Mouse (Mus musculus): ENCODE data around the gene Ccdc58.
"Not testable (repeated sequence)": the region's sequence is repeated elsewhere in the genome, so short reads cannot be mapped to it uniquely, and the experiment has no call there.

Gene Ccdc58

GRCm38 (mm10) chr16:36072410-36073011, 1.0 kb downstream of the Ccdc58 start:
- in situ Hi-C loops (cut with MboI, MseI) = loop anchor here in 1 of 2 experiments (10.0 kb wide), 1 partner anchor 552 kb away; no protein-coding TSS in a partner anchor

- in situ Hi-C loops (cut with MboI, MseI) = loop anchor here in 1 of 2 experiments (10.0 kb wide), 1 partner anchor 550 kb away; no protein-coding TSS in a partner anchor
Observed at GRCm38 (mm10) chr16:36074772-36075171, 3.3 kb downstream of the Ccdc58 start.

- in situ Hi-C loops (cut with MboI, MseI) = loop anchor here in 1 of 2 experiments (10.0 kb wide), 1 partner anchor 545 kb away; no protein-coding TSS in a partner anchor
Observed at GRCm38 (mm10) chr16:36079916-36080315, 8.4 kb downstream of the Ccdc58 start.

GRCm38 (mm10) chr16:36087846-36088245, 16.4 kb downstream of the Ccdc58 start:
- in situ Hi-C loops (cut with MboI, MseI) = loop anchor here in 1 of 2 experiments (5.0 kb wide), 1 partner anchor 734 kb away; no protein-coding TSS in a partner anchor

GRCm38 (mm10) chr16:36089065-36089464, 17.6 kb downstream of the Ccdc58 start:
- in situ Hi-C loops (cut with MboI, MseI) = loop anchor here in 1 of 2 experiments (5.0 kb wide), 1 partner anchor 733 kb away; no protein-coding TSS in a partner anchor

- in situ Hi-C loops (cut with MboI, MseI) = loop anchor here in 1 of 2 experiments (5.0 kb wide), 1 partner anchor 732 kb away; no protein-coding TSS in a partner anchor
Observed at GRCm38 (mm10) chr16:36089850-36090616, 18.5 kb downstream of the Ccdc58 start.

- in situ Hi-C loops (cut with MboI, MseI) = no loop called here
Observed at GRCm38 (mm10) chr16:36090785-36091509, 19.5 kb downstream of the Ccdc58 start.

GRCm38 (mm10) chr16:36094079-36094478, 22.6 kb downstream of the Ccdc58 start:
- in situ Hi-C loops (cut with MboI, MseI) = no loop called here

- in situ Hi-C loops (cut with MboI, MseI) = not testable (repeated sequence)
Observed at GRCm38 (mm10) chr16:36097813-36098499, 26.5 kb downstream of the Ccdc58 start.

- in situ Hi-C loops (cut with MboI, MseI) = no loop called here
Observed at GRCm38 (mm10) chr16:36101526-36101925, 30.0 kb downstream of the Ccdc58 start.

- in situ Hi-C loops (cut with MboI, MseI) = no loop called here
Observed at GRCm38 (mm10) chr16:36102211-36102610, 30.7 kb downstream of the Ccdc58 start.

GRCm38 (mm10) chr16:36111486-36111885, 40.0 kb downstream of the Ccdc58 start:
- in situ Hi-C loops (cut with MboI, MseI) = not testable (repeated sequence)

GRCm38 (mm10) chr16:36115751-36116150, 44.3 kb downstream of the Ccdc58 start:
- in situ Hi-C loops (cut with MboI, MseI) = not testable (repeated sequence)

- in situ Hi-C loops (cut with MboI, MseI) = no loop called here
Observed at GRCm38 (mm10) chr16:36128092-36128491, 56.6 kb downstream of the Ccdc58 start.

GRCm38 (mm10) chr16:36131141-36131540, 59.7 kb downstream of the Ccdc58 start, which contains the start of gene Csta1:
Gene Csta1, minus strand, starts transcription at chr16:36131241.
- in situ Hi-C loops (cut with MboI, MseI) = no loop called here

GRCm38 (mm10) chr16:36138201-36138600, 66.7 kb downstream of the Ccdc58 start:
- in situ Hi-C loops (cut with MboI, MseI) = no loop called here
